Mouse (Mus musculus) G1E (cell line): ENCODE data around the gene Izumo4.

Source experiments
- CTCF ChIP-seq: IDR thresholded peaks from 2 replicates; pipeline ENCODE4 v1.5.1; 2012; ENCODE audit warnings: low read depth, low read length, inconsistent platforms, mixed read lengths
- GATA1 ChIP-seq: IDR thresholded peaks from 2 replicates; pipeline ENCODE4 v1.6.1; 2012; ENCODE audit warnings: borderline replicate concordance, low read length, inconsistent platforms, mixed read lengths
- POLR2AphosphoS5 ChIP-seq: IDR thresholded peaks from 2 replicates; pipeline ENCODE4 v1.6.1; 2012; ENCODE audit warnings: low read depth, low read length, inconsistent platforms; ENCODE audit not compliant: insufficient replicate concordance

GRCm38 (mm10) chr10:80683647-80684046 lies 18.3 kb upstream of the Izumo4 start:
- TF ChIP-seq CTCF (no peak), POLR2AphosphoS5 (no peak), GATA1 (no peak)
